In the genomic region with DNA sequence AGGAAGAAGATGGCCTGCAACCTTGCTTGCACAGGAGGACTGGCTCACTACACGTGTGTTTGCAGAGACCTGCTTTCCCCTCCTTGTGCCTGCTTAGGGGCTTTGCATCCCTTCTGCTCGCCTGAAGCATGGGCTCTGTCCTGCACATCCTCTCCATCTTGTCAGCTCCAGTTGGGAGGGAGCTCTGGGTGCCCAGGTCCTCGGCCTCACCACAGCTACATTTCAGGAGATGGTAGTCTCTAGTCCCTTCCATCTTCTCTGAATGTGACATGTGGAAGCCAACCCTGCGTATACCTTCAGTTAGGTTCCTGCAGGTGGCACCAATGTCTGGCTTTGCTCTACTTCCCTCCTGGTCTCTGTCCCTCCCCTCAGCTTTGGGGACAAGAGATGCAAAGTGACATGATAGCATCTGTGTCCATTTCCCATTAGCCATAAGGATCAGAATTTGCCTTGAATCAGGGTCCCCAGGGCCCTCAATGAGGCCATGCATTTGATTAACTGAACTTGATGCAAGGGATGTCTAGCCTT, we compare ENCODE assay signal across 15 mouse cellular contexts. TPM values are rescaled to one million over a fixed set of nuclear protein-coding genes. Genes with fewer than 3 reads are reported as not detected.
A peak's percentile ranks its signal among the peaks of the same experiment; 100 is the strongest.
DNase-seq lines count a peak whose midpoint lies in the region; ATAC-seq and TF ChIP-seq lines count a peak whose summit lies in the region.
"Had no signal": no experiment of that assay in that cellular context is flagged by ENCODE, and none has a peak within 500 bp of the region (broad histone marks: within the 10 kb centered on the region; RNA-seq: fewer than 3 reads in every experiment).

No protein-coding gene starts in this region.

- H3K4me2 ChIP-seq in stomach, postnatal 0 days (replicated peaks; ENCODE audit: low read depth) = no peak overlapping the region
- H3K4me2 ChIP-seq: heart, embryonic 11.5 days; limb, embryonic 15.5 days; neural tube, embryonic 15.5 days had no signal

- TF ChIP-seq RAD21 in MEL (IDR thresholded peaks at IDR 0.05; ENCODE audit: low read depth, low read length) = peak; percentile 66

- H3K4me3 ChIP-seq in liver, adult 2 months (ENCODE audit: insufficient read depth, low read depth, low read length) = no peak overlapping the region
- no peak overlapping the region for H3K4me3 ChIP-seq in MEL (ENCODE audit: control insufficient read depth in 1 of 2, insufficient read depth in 1 of 2, low read depth in 2 of 2, low read length in 2 of 2)
- no peak overlapping the region for H3K4me3 ChIP-seq in stomach, postnatal 0 days (ENCODE audit: low read depth, low read length)
- H3K4me3 ChIP-seq: erythroblast, embryonic 14.5 days; limb, embryonic 15.5 days; neural tube, embryonic 15.5 days had no signal

- no peaks in the 10 kb centered on the region for H3K36me3 ChIP-seq in liver, adult 2 months (ENCODE audit: control insufficient read depth, insufficient read depth, low read length)
- peaks cover 0 to 16% of the 10 kb centered on the region in 2 experiments; a peak in 2 of 4 replicates for H3K36me3 ChIP-seq in MEL (ENCODE audit: control insufficient read depth in 1 of 2, insufficient read depth in 2 of 2, low read length in 2 of 2)
- no peaks in the 10 kb centered on the region for H3K36me3 ChIP-seq in stomach, postnatal 0 days (ENCODE audit: control insufficient read depth, insufficient read depth, low read length)
- H3K36me3 ChIP-seq: limb, embryonic 15.5 days; neural tube, embryonic 15.5 days had no signal

- TF ChIP-seq CTCF in liver, adult 2 months (IDR thresholded peaks at IDR 0.05; ENCODE audit: low read depth, low read length) = peak; percentile 12; the same call in 1 of the 2 replicates
- TF ChIP-seq CTCF in MEL (IDR thresholded peaks at IDR 0.05 in 2 of 3, conservative IDR thresholded peaks at IDR 0.05 in 1 of 3; ENCODE audit: control insufficient read depth in 1 of 3, insufficient read depth in 1 of 3, low read depth in 2 of 3, low read length in 3 of 3, poor library complexity in 1 of 3, severe bottlenecking in 1 of 3) = peak; percentile 23 to 58 (median 41); a peak in 3 of 6 replicates
- peak; percentile 32; the same call in 1 of the 2 replicates for TF ChIP-seq CTCF in stomach, postnatal 0 days (IDR thresholded peaks at IDR 0.05; ENCODE audit: low read depth)

- H3K4me1 ChIP-seq in liver, adult 2 months (ENCODE audit: control insufficient read depth, insufficient read depth, low read length) = peaks cover 23% of the 10 kb centered on the region
- peaks cover 11 to 25% of the 10 kb centered on the region in 2 experiments for H3K4me1 ChIP-seq in MEL (ENCODE audit: control insufficient read depth in 1 of 2, insufficient read depth in 2 of 2, low read length in 2 of 2)
- no peaks in the 10 kb centered on the region for H3K4me1 ChIP-seq in stomach, postnatal 0 days (replicated peaks; ENCODE audit: control insufficient read depth, insufficient read depth)

- H3K9me3 ChIP-seq in MEL (replicated peaks; ENCODE audit: insufficient read depth, low read length) = no peaks in the 10 kb centered on the region
- no peaks in the 10 kb centered on the region for H3K9me3 ChIP-seq in stomach, postnatal 0 days (ENCODE audit: control insufficient read depth, low read length)
- H3K9me3 ChIP-seq: limb, embryonic 15.5 days; neural tube, embryonic 15.5 days had no signal

- no peak for DNase-seq in liver, adult 2 months (ENCODE audit: extremely low read depth, low read depth, low spot score)
- no peak for DNase-seq in liver
- DNase-seq in spleen, postnatal 36 days (ENCODE audit: low spot score in 2 of 2) = peak; percentile 68 to 71
- DNase-seq in spleen, postnatal 10 days (ENCODE audit: low spot score in 2 of 2) = no peak
- DNase-seq in MEL (ENCODE audit: low read depth, low spot score) = peak; percentile 51
- no peak for DNase-seq in stomach, postnatal 0 days (ENCODE audit: low spot score)
- DNase-seq in left cerebral cortex, adult 9 months (ENCODE audit: low spot score in 2 of 2) = no peak
- DNase-seq: adrenal gland, postnatal 14 days; gastrocnemius, postnatal 10 days; heart, postnatal 4 days; lung, postnatal 4 days had no signal

- ATAC-seq in stomach, postnatal 0 days (ENCODE audit: low FRiP score, low TSS enrichment) = no peak

- no peaks in the 10 kb centered on the region for H3K27me3 ChIP-seq in liver, adult 2 months (ENCODE audit: control insufficient read depth, insufficient read depth, low read length)
- no peaks in the 10 kb centered on the region for H3K27me3 ChIP-seq in MEL (ENCODE audit: control insufficient read depth in 1 of 2, insufficient read depth in 2 of 2, low read length in 2 of 2)
- no peaks in the 10 kb centered on the region for H3K27me3 ChIP-seq in stomach, postnatal 0 days (ENCODE audit: control insufficient read depth, insufficient read depth, low read length)
- H3K27me3 ChIP-seq: limb, embryonic 15.5 days had no signal

- no peak for TF ChIP-seq EP300 in MEL (IDR thresholded peaks at IDR 0.05; ENCODE audit: low read depth in 1 of 2, low read length in 2 of 2)
- no peak for TF ChIP-seq EP300 in stomach, postnatal 0 days (optimal IDR thresholded peaks at IDR 0.05)

- no peak overlapping the region for H3K9ac ChIP-seq in liver, adult 2 months (ENCODE audit: low read depth, low read length)
- no peak overlapping the region for H3K9ac ChIP-seq in MEL (ENCODE audit: control insufficient read depth, low read depth, low read length, poor library complexity, severe bottlenecking)
- H3K9ac ChIP-seq in stomach, postnatal 0 days (ENCODE audit: low read length) = no peak overlapping the region
- H3K9ac ChIP-seq: limb, embryonic 15.5 days; neural tube, embryonic 15.5 days had no signal

- no peaks in the 10 kb centered on the region for H3K79me2 ChIP-seq in liver, adult 2 months (ENCODE audit: control insufficient read depth, insufficient read depth, low read length)
- H3K79me2 ChIP-seq in MEL (ENCODE audit: control insufficient read depth, insufficient read depth, low read length, poor library complexity) = peaks cover 2% of the 10 kb centered on the region

- TF ChIP-seq POLR2A in liver, adult 2 months (IDR thresholded peaks at IDR 0.05; ENCODE audit: extremely low read depth, insufficient read depth, low read length) = no peak
- no peak for TF ChIP-seq POLR2A in MEL (IDR thresholded peaks at IDR 0.05; ENCODE audit: control insufficient read depth in 1 of 2, insufficient read depth in 1 of 2, low read depth in 1 of 2, low read length in 2 of 2, poor library complexity in 1 of 2)

- 86% methylated on average over 4 of the region's 4 CpGs for WGBS in liver, adult 2 months
- 58% methylated on average over 4 of the region's 4 CpGs for WGBS in stomach, postnatal 0 days

- no peak overlapping the region for H3K27ac ChIP-seq in liver, adult 2 months (replicated peaks; ENCODE audit: insufficient read depth, low read depth, low read length)
- H3K27ac ChIP-seq in MEL (ENCODE audit: control insufficient read depth, low read depth, low read length) = no peak overlapping the region
- no peak overlapping the region for H3K27ac ChIP-seq in stomach, postnatal 0 days (replicated peaks)
- H3K27ac ChIP-seq: limb, embryonic 15.5 days; neural tube, embryonic 15.5 days had no signal

TF ChIP-seq in MEL, 35 proteins besides CTCF, POLR2A, EP300 and RAD21:
- TF ChIP-seq BHLHE40 (IDR thresholded peaks at IDR 0.05; ENCODE audit: borderline replicate concordance, low read depth, low read length) (no peak), USF1 (IDR thresholded peaks at IDR 0.05; ENCODE audit: low read depth, low read length) (no peak), TBP (IDR thresholded peaks at IDR 0.05; ENCODE audit: low read depth, low read length) (no peak), GABPA (IDR thresholded peaks at IDR 0.05; ENCODE audit: low read depth, low read length) (no peak), ZKSCAN1 (IDR thresholded peaks at IDR 0.05; ENCODE audit: low read depth, low read length) (no peak), TCF12 (IDR thresholded peaks at IDR 0.05; ENCODE audit: low read depth, low read length) (no peak), ZNF384 (IDR thresholded peaks at IDR 0.05; ENCODE audit: low read depth, low read length) (no peak), KAT2A (conservative IDR thresholded peaks at IDR 0.05; ENCODE audit: low read depth, low read length) (no peak), MAFK (IDR thresholded peaks at IDR 0.05; ENCODE audit: borderline replicate concordance, low read depth, low read length) (no peak), MAZ (IDR thresholded peaks at IDR 0.05; ENCODE audit: low read depth, low read length) (no peak), SMC3 (IDR thresholded peaks at IDR 0.05; ENCODE audit: low read depth, low read length) (peak; percentile 48), TAL1 (IDR thresholded peaks at IDR 0.05; ENCODE audit: low read length) (no peak), GATA1 (IDR thresholded peaks at IDR 0.05; ENCODE audit: low read depth, low read length) (no peak), POLR2AphosphoS5 (IDR thresholded peaks at IDR 0.05; ENCODE audit: borderline replicate concordance, low read depth, low read length) (no peak), JUND (IDR thresholded peaks at IDR 0.05; ENCODE audit: low read depth, low read length) (no peak), ZC3H11A (IDR thresholded peaks at IDR 0.05; ENCODE audit: low read depth, low read length) (peak; percentile 34; the same call in 1 of the 2 replicates)

RNA-seq across cellular contexts. Expression of gene Sh3bp2, which starts 1.6 kb away (rescaled TPM):
- total RNA-seq in liver, adult 2 months (2014; rRNA removed) = 9.1 and 11.9 TPM in 2 replicates
- polyA plus RNA-seq in liver, adult 2 months (2012; rRNA removed) = 16.9 and 20.5 TPM in 2 replicates
- total RNA-seq in MEL (2012; rRNA removed) = 7.1 and 7.9 TPM in 2 replicates
- polyA plus RNA-seq in MEL (2012; ENCODE audit: insufficient read depth in 1 of 2, insufficient read length in 2 of 2, low read depth in 1 of 2, low replicate concordance in 2 of 2, missing spikeins in 1 of 2) = 10 to 100 TPM in 1 of 2 experiments, not detected in 1; 12.0 TPM
- 4.2 and 4.9 TPM in 2 replicates for polyA plus RNA-seq in stomach, postnatal 0 days (2015; fragmentation: Nextera tagmentation; extraction: Ambion mirVana)

RNA-seq across cellular contexts. Expression of gene Tnip2, which starts 10.2 kb away (rescaled TPM):
- total RNA-seq in liver, adult 2 months (2014; rRNA removed) = 6.2 and 7.7 TPM in 2 replicates
- polyA plus RNA-seq in liver, adult 2 months (2012; rRNA removed) = 6.2 and 13.4 TPM in 2 replicates
- total RNA-seq in MEL (2012; rRNA removed) = 22.5 and 27.0 TPM in 2 replicates
- polyA plus RNA-seq in MEL (2012; ENCODE audit: insufficient read depth in 1 of 2, insufficient read length in 2 of 2, low read depth in 1 of 2, low replicate concordance in 2 of 2, missing spikeins in 1 of 2) = 10 to 100 TPM; 30.6 to 89.4 TPM
- 16.2 and 17.7 TPM in 2 replicates for polyA plus RNA-seq in stomach, postnatal 0 days (2015; fragmentation: Nextera tagmentation; extraction: Ambion mirVana)
- polyA plus RNA-seq: erythroblast, embryonic 14.5 days had no signal

RNA-seq across cellular contexts. Expression of gene Add1, which starts 49.4 kb away (rescaled TPM):
- 30.6 and 30.9 TPM in 2 replicates for total RNA-seq in liver, adult 2 months (2014; rRNA removed)
- 29.9 and 39.3 TPM in 2 replicates for polyA plus RNA-seq in liver, adult 2 months (2012; rRNA removed)
- 54.6 and 79.3 TPM in 2 replicates for total RNA-seq in MEL (2012; rRNA removed)
- polyA plus RNA-seq in MEL (2012; ENCODE audit: insufficient read depth in 1 of 2, insufficient read length in 2 of 2, low read depth in 1 of 2, low replicate concordance in 2 of 2, missing spikeins in 1 of 2) = 100 to 1,000 TPM in 1 of 2 experiments, not detected in 1; 127 TPM
- polyA plus RNA-seq in stomach, postnatal 0 days (2015; fragmentation: Nextera tagmentation; extraction: Ambion mirVana) = 68.6 and 69.3 TPM in 2 replicates

Comparison
In these comparisons a context has a peak if more than half of its experiments do, and no peak if none do; other contexts are left out.
1. DNase-seq: peak in spleen, postnatal 36 days (2 of 2) and MEL (single experiment); none in liver, adult 2 months (single experiment), liver (single experiment), spleen, postnatal 10 days (0 of 2), stomach, postnatal 0 days (single experiment) and left cerebral cortex, adult 9 months (0 of 2).
2. Peak in every context shown above with its lines, with median percentiles within 50 percentile points of each other: CTCF ChIP-seq.